Mouse (Mus musculus) heart, adult 2 months (tissue): Measurements from ENCODE around the gene Prr14.

ENCODE experiments used
- CTCF ChIP-seq: fragments of 200-600 bp; IDR thresholded peaks from 2 replicates; pipeline ENCODE4 v1.8.1; 2022; ENCODE audit warnings: antibody characterized with exemption, mild to moderate bottlenecking, moderate library complexity
- EP300 ChIP-seq: fragments of 200-500 bp; IDR thresholded peaks from 2 replicates; pipeline ENCODE4 v1.6.1; 2011; ENCODE audit warnings: low read depth, low read length, control low read depth; ENCODE audit not compliant: insufficient read depth

- TF ChIP-seq EP300 (no peak), CTCF (no peak)
Measured at GRCm38 (mm10) chr7:127485416-127485815, 26.0 kb downstream of the Prr14 start.
